Mouse (Mus musculus) bone marrow macrophage, adult 2 months (primary cell): ENCODE measurements at regions not wholly inside any gene's neighbourhood (a gene's known extent, or its start where the extent isn't known, plus 50 kb on each side); places are given as distances from the start of the nearest gene placed in this dataset.

Source experiments
- H3K27ac ChIP-seq: 2 replicates; pipeline ENCODE4 v1.5.1; 2012; ENCODE audit warnings: low read depth, low read length; ENCODE audit not compliant: insufficient read depth
- H3K4me1 ChIP-seq: 2 replicates; pipeline ENCODE4 v1.6.1; 2012; ENCODE audit warnings: low read length; ENCODE audit not compliant: control insufficient read depth, insufficient read depth
- H3K4me3 ChIP-seq: 2 replicates; pipeline ENCODE4 v1.5.1; 2012; ENCODE audit warnings: mild to moderate bottlenecking, low read length, moderate library complexity; ENCODE audit not compliant: insufficient read depth
- CTCF ChIP-seq: IDR thresholded peaks from 2 replicates; pipeline ENCODE4 v1.5.1; 2012; ENCODE audit warnings: low read depth, mild to moderate bottlenecking, low read length, moderate library complexity
- POLR2A ChIP-seq: IDR thresholded peaks from 2 replicates; pipeline ENCODE4 v1.6.1; 2012; ENCODE audit warnings: mild to moderate bottlenecking, low read depth, low read length, borderline replicate concordance

- H3K27ac ChIP-seq: no peak overlapping the region
- H3K4me3 ChIP-seq: no peak overlapping the region
- TF ChIP-seq POLR2A (no peak), CTCF (no peak)
- H3K4me1 ChIP-seq: peaks cover 31% of the 10 kb centered on the region
Measured at GRCm38 (mm10) chr2:72852509-72852908, 127.7 kb downstream of the Sp3 start.

- H3K4me3 ChIP-seq: no peak overlapping the region
- H3K27ac ChIP-seq: no peak overlapping the region
- H3K4me1 ChIP-seq: peaks cover 11% of the 10 kb centered on the region
- TF ChIP-seq POLR2A (no peak), CTCF (no peak)
Measured at GRCm38 (mm10) chr2:72855276-72855970, 124.8 kb downstream of the Sp3 start.

DNA sequence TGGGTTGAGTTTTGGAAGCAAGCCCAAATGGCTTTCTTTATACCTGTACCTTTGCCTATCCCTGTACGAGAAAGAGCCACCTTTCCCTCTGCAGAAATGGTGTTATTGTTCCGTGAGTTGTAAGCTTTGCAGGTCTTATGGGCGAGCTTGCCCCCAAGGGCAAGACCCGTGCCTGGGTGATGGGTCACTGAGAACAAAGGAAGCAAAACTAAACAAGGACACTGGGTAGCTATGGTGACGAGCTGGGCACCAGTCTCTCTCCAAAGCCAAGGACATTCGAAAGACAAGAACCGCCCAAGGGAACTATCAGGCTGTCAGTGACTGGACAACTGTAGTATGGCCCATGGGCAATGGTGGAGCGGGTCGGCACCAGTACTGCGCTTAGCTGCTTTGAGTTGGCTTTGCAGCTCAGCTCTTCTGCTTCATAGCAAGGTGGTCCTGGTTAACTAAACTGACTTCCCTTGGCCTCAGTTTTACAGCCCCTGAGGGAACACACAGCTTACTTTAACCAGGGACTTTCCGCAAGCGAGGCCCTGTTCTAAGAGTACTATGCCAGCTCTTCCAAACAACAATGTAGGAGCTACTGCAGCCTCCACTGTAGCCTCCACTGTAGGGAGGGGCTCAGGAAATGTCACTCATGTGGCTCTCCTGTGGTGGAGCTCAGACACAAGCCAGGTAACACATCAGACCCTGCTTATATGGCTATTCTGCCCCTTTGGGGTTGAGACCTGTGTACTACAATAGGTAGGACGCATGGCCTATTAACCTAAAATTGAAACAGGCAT is 124.1 kb downstream of the Sp3 start:
- no peak overlapping the region for H3K27ac ChIP-seq
- H3K4me1 ChIP-seq: peaks cover 10% of the 10 kb centered on the region
- TF ChIP-seq POLR2A (no peak), CTCF (no peak)
- no peak overlapping the region for H3K4me3 ChIP-seq

- TF ChIP-seq CTCF (no peak), POLR2A (no peak)
- Histone ChIP-seq H3K4me1 (peaks cover 10% of the 10 kb centered on the region), H3K4me3 (no peak overlapping the region)
Measured at GRCm38 (mm10) chr2:72857377-72857776, 122.9 kb downstream of the Sp3 start.

DNA sequence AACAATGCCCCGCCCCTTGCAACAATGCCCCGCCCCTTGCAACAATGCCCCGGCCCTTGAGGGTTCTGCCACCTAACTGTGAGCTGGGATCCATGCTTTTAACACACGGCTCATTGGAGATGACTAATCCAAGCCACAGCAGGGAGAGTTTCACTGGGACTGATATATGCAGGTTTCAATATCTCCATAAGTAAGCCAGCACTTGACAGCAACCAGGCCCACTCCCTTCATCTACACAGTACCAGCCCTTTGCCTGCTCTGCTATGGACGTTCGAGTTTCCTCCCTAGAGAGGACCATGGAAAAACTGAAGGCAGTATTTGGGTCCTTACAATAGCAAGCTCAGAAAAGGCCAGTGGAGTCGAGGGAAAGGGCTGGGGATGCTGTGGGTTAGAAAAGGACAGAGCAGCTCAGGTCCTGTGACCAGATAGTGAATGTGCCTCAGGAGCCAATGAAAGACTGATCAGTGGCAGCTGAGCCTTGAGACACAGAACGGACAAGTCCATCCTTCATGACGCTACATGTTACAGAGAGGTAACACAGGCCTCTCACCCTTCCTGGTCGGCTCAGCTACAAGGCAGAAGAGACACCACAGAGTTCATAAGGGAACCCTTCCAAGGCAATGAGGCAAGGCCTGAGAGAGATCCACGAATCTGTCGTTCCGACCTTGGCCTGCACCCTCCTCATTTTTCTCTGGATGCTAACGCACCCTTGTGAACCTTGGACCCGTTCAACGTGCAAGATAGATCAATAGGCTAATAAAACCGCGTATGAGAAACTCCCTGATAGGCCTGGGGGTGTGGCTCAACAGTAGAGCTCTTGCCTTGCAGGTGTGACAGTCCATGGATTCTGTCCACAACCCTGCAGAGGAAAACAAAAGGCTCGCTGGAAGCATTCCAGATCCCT is 114.5 kb downstream of the Sp3 start:
- Histone ChIP-seq H3K4me1 (no peaks in the 10 kb centered on the region), H3K27ac (no peak overlapping the region), H3K4me3 (no peak overlapping the region)
- TF ChIP-seq CTCF (no peak), POLR2A (no peak)

More at GRCm38 (mm10) chr2:72857377-72857776, 122.9 kb downstream of the Sp3 start:
- H3K27ac ChIP-seq: no peak overlapping the region

GRCm38 (mm10) chr2:72866366-72866688 is 113.9 kb downstream of the Sp3 start:
- no peak overlapping the region for H3K4me3 ChIP-seq
- H3K27ac ChIP-seq: no peak overlapping the region
- no peak for TF ChIP-seq POLR2A
- no peak for TF ChIP-seq CTCF
- no peaks in the 10 kb centered on the region for H3K4me1 ChIP-seq

GRCm38 (mm10) chr2:72868173-72868572 is 112.1 kb downstream of the Sp3 start:
- TF ChIP-seq CTCF (no peak), POLR2A (no peak)
- Histone ChIP-seq H3K4me1 (no peaks in the 10 kb centered on the region), H3K4me3 (no peak overlapping the region), H3K27ac (no peak overlapping the region)

GRCm38 (mm10) chr2:72871836-72872235 is 108.4 kb downstream of the Sp3 start:
- TF ChIP-seq CTCF: no peak
- TF ChIP-seq POLR2A: no peak
- no peak overlapping the region for H3K4me3 ChIP-seq
- no peaks in the 10 kb centered on the region for H3K4me1 ChIP-seq
- H3K27ac ChIP-seq: no peak overlapping the region

GRCm38 (mm10) chr2:72873948-72874347 is 106.3 kb downstream of the Sp3 start:
- Histone ChIP-seq H3K27ac (no peak overlapping the region), H3K4me3 (no peak overlapping the region), H3K4me1 (no peaks in the 10 kb centered on the region)
- TF ChIP-seq POLR2A (no peak), CTCF (no peak)

DNA sequence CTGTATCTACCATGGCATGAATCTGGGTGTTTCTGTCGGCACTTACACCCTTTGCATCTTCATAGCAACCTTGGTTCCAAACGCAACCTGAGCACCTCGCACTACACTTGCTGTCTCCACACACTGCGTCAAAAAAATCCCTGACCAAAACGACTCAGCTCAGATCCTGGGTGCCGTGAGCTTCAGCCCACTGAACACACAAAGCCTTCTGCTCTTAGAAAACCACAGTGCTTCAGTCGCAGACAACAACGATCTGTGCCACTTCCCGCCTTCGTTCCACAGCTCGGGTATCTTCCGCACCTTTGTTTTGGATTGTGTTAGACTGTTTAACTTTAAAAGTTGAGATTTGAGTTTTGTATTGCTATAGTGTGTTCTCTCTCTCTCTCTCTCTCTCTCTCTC is 105.7 kb downstream of the Sp3 start:
- H3K4me3 ChIP-seq: no peak overlapping the region
- no peak overlapping the region for H3K27ac ChIP-seq
- no peak for TF ChIP-seq CTCF
- no peak for TF ChIP-seq POLR2A
- H3K4me1 ChIP-seq: no peaks in the 10 kb centered on the region
